Mouse (Mus musculus) kidney, adult 2 months (tissue): ENCODE measurements around the gene Rrp8. TPM values are rescaled to one million over a fixed set of nuclear protein-coding genes. Genes with fewer than 3 reads are reported as not detected.

Experiments used
- DNase-seq: peaks from one replicate; pipeline ENCODE4 v3.0.0; 2021
- H3K27ac ChIP-seq: fragments of 200-500 bp; 2 replicates; pipeline ENCODE4 v1.5.1; 2012; ENCODE audit warnings: low read depth, low read length, control low read depth, inconsistent platforms; ENCODE audit not compliant: insufficient read depth
- H3K27me3 ChIP-seq: fragments of 200-500 bp; replicated peaks from 2 replicates; pipeline ENCODE4 v1.6.1; 2012; ENCODE audit warnings: mild to moderate bottlenecking, moderate library complexity, low read length, inconsistent platforms; ENCODE audit not compliant: control insufficient read depth, insufficient read depth
- H3K36me3 ChIP-seq: fragments of 200-500 bp; 2 replicates; pipeline ENCODE4 v1.6.1; 2012; ENCODE audit warnings: mild to moderate bottlenecking, moderate library complexity, low read length, inconsistent platforms; ENCODE audit not compliant: control insufficient read depth, insufficient read depth
- H3K4me1 ChIP-seq: fragments of 200-500 bp; 2 replicates; pipeline ENCODE4 v1.6.1; 2011; ENCODE audit warnings: low read length; ENCODE audit not compliant: control insufficient read depth, insufficient read depth
- H3K4me3 ChIP-seq: fragments of 200-500 bp; 2 replicates; pipeline ENCODE4 v1.5.1; 2011; ENCODE audit warnings: mild to moderate bottlenecking, low read depth, low read length, control low read depth; ENCODE audit not compliant: insufficient read depth
- CTCF ChIP-seq: fragments of 200-500 bp; conservative IDR thresholded peaks from 2 replicates; pipeline ENCODE4 v1.5.1; 2011; ENCODE audit warnings: low read depth, mild to moderate bottlenecking, control low read depth, low read length, moderate library complexity, mixed read lengths; ENCODE audit not compliant: insufficient read depth, insufficient read length
- POLR2A ChIP-seq: fragments of 200-500 bp; IDR thresholded peaks from one replicate; pipeline ENCODE4 v1.6.1; 2011; ENCODE audit warnings: low read depth, low read length, control low read depth
- WGBS: fragments of 180-500 bp; shearing (Covaris S2); methylation state at CpG from one replicate; pipeline ENCODE4 v1.1.7; 2018; 5-methylcytosine and 5-hydroxymethylcytosine counted together
- polyA plus RNA-seq: library from polyadenylated mRNA; depleted of rRNA; stranded (reverse); fragments of >200 nt; gene quantifications from 2 replicates; pipeline ENCODE4 v1.2.3, GENCODE M21; 2012

Gene Rrp8
- polyA plus RNA-seq, 1 experiment: 7.5 TPM

GRCm38 (mm10) chr7:105741978-105742377 is 4.8 kb upstream of the Rrp8 start:
- whole genome bisulfite sequencing: 84% methylated on average over 9 of the region's 9 CpGs
- Histone ChIP-seq H3K27me3 (no peaks in the 10 kb centered on the region), H3K4me1 (peaks cover 12% of the 10 kb centered on the region; the same call in 1 of the 2 replicates), H3K36me3 (peaks cover 2% of the 10 kb centered on the region; the same call in 1 of the 2 replicates), H3K4me3 (no peak overlapping the region), H3K27ac (no peak overlapping the region)
- TF ChIP-seq CTCF (no peak), POLR2A (no peak)
- no peak for DNase-seq

DNA sequence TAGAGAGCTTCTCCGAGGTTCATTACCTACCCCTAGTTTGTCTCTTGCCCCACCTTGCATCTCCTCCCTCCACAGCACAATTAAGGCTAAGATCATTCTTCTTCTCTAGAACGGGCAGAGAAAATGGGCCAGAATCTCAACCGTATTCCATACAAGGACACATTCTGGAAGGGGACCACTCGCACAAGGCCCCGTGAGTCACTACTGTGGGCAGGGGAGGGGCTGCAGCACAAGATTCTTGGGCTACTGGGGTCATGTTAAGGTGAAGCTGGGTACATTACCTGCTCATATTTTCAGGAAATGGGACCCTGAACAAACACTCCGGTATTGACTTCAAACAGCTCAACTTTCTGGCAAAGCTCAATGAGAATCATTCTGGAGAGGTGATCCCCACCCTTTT is 3.7 kb upstream of the Rrp8 start:
- Histone ChIP-seq H3K27me3 (no peaks in the 10 kb centered on the region), H3K27ac (no peak overlapping the region), H3K4me3 (no peak overlapping the region), H3K4me1 (peaks cover 12% of the 10 kb centered on the region; the same call in 1 of the 2 replicates), H3K36me3 (no peaks in the 10 kb centered on the region; the same call in 1 of the 2 replicates)
- WGBS: 75% methylated on average over 6 of the region's 6 CpGs
- no peak for DNase-seq
- TF ChIP-seq CTCF: no peak
- TF ChIP-seq POLR2A: no peak

DNA sequence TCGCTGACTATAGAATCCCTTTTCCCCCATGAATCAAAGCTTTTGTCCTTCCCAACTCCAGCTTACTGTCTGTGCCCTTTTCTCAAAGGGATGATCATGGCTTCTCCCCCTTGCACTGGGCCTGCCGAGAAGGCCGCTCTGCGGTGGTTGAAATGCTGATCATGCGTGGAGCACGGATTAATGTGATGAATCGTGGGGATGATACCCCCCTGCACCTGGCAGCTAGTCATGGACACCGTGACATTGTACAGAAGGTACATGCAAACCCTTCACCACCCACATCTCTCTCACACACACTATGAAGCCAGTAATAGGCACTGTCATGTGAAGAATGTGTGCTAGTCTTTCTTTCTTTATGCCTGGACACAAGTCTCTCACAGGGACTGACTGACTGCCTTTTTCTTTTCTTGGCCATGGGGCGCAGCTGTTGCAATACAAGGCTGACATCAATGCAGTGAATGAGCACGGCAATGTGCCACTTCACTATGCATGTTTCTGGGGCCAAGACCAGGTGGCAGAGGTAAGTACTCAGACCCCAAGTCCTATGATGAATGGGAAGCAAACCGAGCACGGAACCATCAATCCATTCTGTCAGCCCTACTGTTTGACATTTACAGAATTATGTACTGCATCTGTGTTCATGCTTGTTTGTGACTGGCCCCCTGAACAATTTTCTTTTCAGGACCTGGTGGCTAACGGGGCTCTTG is 3.1 kb upstream of the Rrp8 start:
- WGBS: 85% methylated on average over 13 of the region's 13 CpGs
- H3K4me1 ChIP-seq: peaks cover 15% of the 10 kb centered on the region; the same call in 1 of the 2 replicates
- TF ChIP-seq POLR2A: no peak
- TF ChIP-seq CTCF: no peak
- no peak overlapping the region for H3K27ac ChIP-seq
- no peak for DNase-seq
- H3K27me3 ChIP-seq: no peaks in the 10 kb centered on the region
- H3K36me3 ChIP-seq: no peaks in the 10 kb centered on the region; the same call in 1 of the 2 replicates
- H3K4me3 ChIP-seq: no peak overlapping the region

GRCm38 (mm10) chr7:105738948-105739347 is 1.8 kb upstream of the Rrp8 start:
- 0 out of 2 replicates have a peak overlapping the region, but pooled peaks have one; percentile 9 for H3K4me3 ChIP-seq

GRCm38 (mm10) chr7:105738286-105738685 is 1.1 kb upstream of the Rrp8 start:
- no peaks in the 10 kb centered on the region; the same call in 1 of the 2 replicates for H3K36me3 ChIP-seq
- 57% methylated on average over 2 of the region's 2 CpGs for WGBS
- no peak for DNase-seq
- no peak overlapping the region for H3K4me3 ChIP-seq
- H3K27me3 ChIP-seq: no peaks in the 10 kb centered on the region
- TF ChIP-seq CTCF: no peak
- TF ChIP-seq POLR2A: no peak
- peaks cover 10% of the 10 kb centered on the region; the same call in 1 of the 2 replicates for H3K4me1 ChIP-seq
- H3K27ac ChIP-seq: peak overlapping the region; percentile 33; the same call in 1 of the 2 replicates

More at GRCm38 (mm10) chr7:105738948-105739347, 1.8 kb upstream of the Rrp8 start:
- TF ChIP-seq POLR2A (peak; percentile 11), CTCF (no peak)
- H3K27me3 ChIP-seq: no peaks in the 10 kb centered on the region
- DNase-seq: peak; percentile 84
- H3K36me3 ChIP-seq: no peaks in the 10 kb centered on the region; the same call in 1 of the 2 replicates
- 33% methylated on average over 3 of the region's 3 CpGs for WGBS
- peak overlapping the region; percentile 88 for H3K27ac ChIP-seq
- H3K4me1 ChIP-seq: peaks cover 15% of the 10 kb centered on the region; the same call in 1 of the 2 replicates

GRCm38 (mm10) chr7:105737648-105738047 is 463 bp upstream of the Rrp8 start:
- WGBS: 7% methylated on average over 3 of the region's 3 CpGs

More at GRCm38 (mm10) chr7:105737648-105738047, 463 bp upstream of the Rrp8 start:
- no peaks in the 10 kb centered on the region for H3K27me3 ChIP-seq
- no peak for TF ChIP-seq POLR2A
- no peak for TF ChIP-seq CTCF
- peak overlapping the region; percentile 75 for H3K4me3 ChIP-seq
- H3K4me1 ChIP-seq: peaks cover 7% of the 10 kb centered on the region; the same call in 1 of the 2 replicates
- H3K27ac ChIP-seq: peak overlapping the region; percentile 90; the same call in 1 of the 2 replicates
- DNase-seq: peak; percentile 21
- H3K36me3 ChIP-seq: peaks cover 1% of the 10 kb centered on the region; the same call in 1 of the 2 replicates
